Mouse (Mus musculus): ENCODE data around the gene Stmnd1.
"Not testable (repeated sequence)": the region's sequence is repeated elsewhere in the genome, so short reads cannot be mapped to it uniquely, and the experiment has no call there.

Gene Stmnd1

DNA sequence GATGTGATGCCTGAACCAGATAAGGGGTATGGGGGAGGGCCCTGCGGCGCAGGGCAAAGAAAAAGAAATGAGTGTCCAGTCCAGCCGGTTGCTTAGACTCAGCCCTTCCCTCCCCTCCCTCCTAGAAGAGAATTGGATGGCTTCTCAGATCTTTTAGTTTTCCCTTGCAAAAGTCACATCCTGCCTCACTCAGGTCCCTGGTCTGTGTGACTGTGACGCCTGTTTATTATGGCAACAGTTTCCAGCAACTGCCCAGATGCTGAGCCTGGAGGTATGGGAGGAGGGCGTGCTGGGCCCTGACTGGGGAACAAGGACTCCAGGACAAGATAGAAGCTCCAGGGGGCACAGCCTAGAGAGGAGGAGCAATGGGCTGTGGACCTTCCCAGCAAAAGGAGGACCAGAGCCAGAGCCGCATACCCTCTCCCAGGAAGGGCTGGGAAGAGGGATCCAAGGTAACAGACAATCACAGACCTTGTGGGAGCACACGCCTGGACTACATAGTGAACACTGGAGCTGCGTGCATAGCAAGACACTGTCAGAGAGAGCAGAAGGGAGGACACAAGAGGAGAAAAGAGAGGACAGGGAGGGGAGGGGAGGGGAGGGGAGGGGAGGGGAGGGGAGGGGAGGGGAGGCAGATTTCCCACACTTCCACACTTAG, at the start of gene Stmnd1:
Stmnd1 (plus strand) TSS at position 269 of the 658 bp plus-strand sequence.
- DNase-seq (ENCODE audit: low spot score in 2 of 2) = peak; percentile 37 to 39

DNA sequence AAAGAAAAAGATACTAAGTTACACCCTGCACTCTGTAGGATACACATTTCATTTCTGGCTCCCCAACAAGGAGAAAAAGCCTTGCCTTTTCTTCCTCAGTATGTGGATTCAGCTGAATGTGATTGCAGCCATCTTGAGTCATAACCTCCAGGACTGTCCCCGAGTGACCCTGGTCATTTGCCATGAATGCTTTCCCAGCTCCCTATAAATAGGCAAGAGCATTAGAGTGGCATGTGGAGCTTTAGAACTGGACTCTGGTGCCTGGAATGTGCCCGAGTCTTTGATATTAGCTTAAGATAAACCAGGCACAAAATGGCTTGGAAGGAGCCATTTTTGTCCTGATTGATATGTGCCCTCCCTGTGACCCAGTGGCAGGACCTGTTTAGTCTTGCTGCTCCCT, 46.6 kb upstream of the Stmnd1 start:
- DNase-seq (ENCODE audit: low spot score in 2 of 2) = no peak

DNA sequence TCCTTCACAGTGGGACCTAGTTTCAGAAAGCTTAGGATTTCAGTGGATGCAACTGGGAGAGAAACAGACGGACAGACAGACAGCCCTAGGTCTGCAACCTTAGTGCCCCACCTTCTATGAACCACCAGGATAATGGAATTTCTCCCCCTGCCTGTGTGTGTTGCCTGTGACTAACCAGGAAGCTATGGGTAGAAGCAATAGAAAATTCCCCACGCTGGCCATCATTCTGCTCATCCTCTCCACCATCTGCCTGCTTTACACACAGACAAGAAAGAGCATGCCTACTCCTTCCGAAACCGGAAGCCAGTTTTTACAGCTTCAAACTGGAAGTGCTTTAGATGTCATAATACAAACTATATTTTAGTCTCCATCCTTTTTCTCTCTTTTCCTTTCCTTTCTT, 46.0 kb upstream of the Stmnd1 start:
- DNase-seq (ENCODE audit: low spot score in 2 of 2) = no peak

DNA sequence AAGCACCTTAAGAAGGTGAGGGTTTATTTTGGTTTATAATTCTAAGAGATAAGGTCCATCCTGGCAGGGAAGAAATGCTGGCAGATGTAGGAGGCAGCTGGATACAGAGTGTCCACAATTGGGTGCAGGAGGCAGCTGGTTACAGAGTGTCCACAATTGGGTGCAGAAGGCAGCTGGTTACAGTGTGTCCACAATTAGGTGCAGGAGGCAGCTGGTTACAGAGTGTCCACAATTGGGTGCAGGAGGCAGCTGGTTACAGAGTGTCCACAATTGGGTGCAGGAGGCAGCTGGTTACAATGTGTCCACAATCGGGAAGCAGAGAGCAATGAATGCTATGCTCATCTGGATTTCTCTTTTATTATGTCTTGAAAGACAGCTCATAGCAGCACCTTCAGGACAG, 44.8 kb upstream of the Stmnd1 start:
- not testable (repeated sequence) for DNase-seq (ENCODE audit: low spot score in 2 of 2)

DNA sequence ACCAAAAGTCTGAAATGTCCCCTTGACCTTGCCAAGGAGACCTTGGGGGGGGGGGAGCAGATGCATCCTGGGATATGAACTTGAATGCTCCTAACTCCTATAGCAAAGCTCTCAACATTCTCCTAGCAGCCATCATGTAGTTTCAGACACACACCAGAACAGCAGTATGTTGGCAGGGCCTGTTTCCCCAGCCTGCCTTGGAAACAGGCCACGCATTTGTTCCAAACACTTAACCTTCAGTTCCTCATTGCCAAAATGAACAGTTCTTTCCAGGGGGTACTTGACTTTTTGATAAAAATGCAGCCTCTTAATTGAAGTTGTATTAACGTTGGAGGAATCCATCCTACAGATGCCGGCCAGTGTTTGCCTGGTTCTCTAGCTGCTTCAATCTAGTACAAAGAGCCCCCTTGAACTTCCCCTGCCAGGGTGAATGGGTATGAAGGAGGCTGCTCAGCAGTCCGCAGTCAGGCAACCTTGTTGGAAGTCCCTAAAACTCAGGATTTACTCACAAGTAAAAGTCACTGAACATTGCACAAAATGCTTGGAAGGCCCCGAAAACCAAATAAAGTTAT, 41.9 kb upstream of the Stmnd1 start:
- no peak for DNase-seq (ENCODE audit: low spot score in 2 of 2)

DNA sequence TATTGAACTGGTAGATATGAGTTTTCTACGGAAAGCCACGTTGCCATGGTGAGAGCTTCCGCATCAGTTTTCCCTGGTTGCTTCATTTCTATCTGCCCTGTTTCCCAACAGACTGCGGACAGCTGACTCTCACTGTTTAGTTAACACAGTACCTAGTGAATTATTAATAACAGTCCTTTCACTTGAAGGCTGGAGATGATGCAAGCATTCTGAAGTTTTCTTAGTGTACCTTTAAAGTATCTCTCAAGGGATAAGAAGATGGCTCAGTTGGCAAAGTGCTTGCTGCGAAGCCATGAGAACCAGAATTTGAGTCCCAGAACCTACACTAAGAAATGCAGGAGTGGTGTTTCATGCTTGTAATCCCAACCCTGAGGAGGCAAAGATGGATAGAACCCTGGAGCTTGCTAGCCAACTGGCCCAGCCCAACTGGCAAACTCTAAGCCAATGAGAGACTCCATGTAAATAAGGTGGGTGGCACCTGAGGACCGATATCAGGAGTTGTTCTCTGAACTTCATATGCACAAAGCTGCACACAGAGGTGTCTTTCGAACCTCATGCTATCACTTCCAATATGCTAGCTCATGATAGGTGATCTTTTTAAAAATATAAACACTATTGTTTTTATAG, 35.7 kb upstream of the Stmnd1 start:
- no peak for DNase-seq (ENCODE audit: low spot score in 2 of 2)

DNA sequence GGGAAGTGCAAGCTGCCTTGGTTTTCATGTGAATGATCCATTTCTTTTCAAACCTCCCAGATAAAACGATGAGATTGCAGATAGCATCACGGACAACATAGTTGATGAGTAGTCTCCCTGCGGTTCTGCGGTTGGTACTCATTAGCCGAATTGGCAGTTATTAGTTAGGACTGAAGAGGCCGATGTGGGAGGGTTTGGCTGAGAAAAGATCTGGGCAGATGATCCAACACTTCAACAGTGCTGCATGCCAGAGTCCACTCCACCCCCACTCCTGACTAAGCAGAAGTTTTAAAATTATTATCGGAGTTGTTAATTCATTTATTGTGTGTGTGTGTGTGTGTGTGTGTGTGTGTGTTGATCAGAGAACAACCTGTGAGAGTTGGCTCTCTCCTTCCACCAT, 34.7 kb upstream of the Stmnd1 start:
- peak in 1 of 2 experiments; percentile 15 for DNase-seq (ENCODE audit: low spot score in 2 of 2)

DNA sequence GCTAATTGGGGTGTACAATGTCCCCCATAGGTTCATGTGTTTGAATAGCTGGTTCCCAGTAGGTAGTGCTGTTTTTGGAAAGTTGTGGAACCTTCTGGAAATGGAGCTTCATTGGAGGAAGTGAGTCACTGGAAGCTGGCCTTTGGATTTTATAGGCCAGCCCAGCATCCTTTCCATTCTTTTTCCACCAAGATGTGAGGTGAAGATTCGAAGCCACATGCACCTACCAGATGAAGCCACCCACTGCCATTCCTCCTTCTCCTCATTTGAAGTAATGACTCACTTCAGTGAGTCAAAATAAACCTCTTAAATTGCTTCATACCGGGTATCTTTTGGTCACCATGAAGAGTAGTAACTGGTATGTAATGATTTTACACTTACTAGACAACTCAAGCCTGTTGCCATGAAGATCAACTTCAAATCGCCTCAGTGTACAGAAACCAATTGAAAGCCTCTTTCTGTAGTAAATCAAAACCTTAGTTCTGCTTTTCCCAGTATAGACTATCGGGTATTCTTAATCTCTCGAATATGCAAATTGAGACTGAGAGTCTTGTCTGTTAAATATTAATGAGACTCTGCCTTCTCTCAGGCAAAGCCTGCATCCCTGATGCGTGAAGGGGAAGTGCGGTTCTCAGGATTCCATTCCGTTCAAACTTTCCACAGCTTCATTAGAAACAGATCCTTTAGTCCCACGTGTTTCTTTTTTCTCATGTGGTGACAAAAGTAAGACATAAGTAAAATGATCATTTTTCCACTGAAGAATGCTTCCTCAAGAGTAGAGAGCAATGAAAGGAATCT, 31.9 kb upstream of the Stmnd1 start:
- no peak for DNase-seq (ENCODE audit: low spot score in 2 of 2)

DNA sequence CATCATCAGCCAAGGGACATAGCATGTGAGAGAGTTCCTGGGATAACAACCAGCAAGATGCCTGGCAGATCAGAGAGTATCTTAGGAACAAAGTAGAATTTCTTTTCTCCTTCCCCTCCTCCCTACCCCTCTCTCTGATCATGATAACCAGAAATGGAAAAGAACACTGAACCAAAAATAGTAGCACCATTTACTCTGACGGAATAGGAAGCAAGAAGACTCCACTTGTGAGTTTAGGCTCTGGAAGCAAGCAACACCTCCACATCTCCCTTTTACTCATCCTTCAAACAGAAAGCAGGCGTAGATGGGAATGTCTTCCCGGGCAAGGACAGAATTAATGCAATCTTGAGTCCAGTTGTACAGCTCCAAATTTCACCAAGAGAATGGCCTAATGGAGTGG, 19.8 kb upstream of the Stmnd1 start:
- no peak for DNase-seq (ENCODE audit: low spot score in 2 of 2)

DNA sequence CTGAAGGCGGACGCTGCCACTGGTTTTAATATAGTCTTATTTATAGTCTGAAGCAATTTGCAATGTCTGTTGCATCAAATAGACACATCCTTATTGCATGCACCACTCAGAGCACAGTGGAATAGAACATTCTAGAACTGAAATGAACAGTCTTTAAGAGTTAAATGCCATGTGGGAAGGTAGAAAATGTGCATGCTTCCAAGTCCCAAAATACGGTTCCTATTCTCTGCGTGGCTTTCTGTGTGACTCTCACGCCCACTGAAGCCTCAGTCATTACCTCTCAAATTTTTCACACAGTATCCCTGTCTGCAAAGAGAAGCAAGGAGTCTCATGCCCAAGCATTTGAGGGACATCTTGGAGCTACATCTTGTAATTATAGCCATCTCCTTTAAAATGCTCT, 19.4 kb upstream of the Stmnd1 start:
- DNase-seq (ENCODE audit: low spot score in 2 of 2) = no peak

DNA sequence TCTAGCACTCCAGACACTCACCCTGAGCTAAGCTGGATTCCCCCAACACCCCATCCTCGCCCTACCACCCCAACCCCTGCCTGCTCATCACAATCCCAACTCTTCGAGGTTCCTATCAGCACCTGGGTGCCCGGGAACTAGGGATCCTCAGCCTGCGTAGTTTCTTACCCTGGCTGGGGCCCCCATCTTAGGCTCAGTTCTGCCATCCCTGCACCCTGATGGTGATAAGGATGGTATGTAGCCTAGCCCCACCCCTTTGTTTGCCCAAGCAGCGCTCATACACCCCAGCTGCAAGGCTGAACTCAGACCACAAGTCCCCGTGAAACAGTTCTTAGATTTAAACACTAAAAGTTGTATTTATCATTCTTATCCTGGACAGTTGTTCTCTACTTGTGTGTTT, 17.9 kb upstream of the Stmnd1 start:
- DNase-seq (ENCODE audit: low spot score in 2 of 2) = no peak

DNA sequence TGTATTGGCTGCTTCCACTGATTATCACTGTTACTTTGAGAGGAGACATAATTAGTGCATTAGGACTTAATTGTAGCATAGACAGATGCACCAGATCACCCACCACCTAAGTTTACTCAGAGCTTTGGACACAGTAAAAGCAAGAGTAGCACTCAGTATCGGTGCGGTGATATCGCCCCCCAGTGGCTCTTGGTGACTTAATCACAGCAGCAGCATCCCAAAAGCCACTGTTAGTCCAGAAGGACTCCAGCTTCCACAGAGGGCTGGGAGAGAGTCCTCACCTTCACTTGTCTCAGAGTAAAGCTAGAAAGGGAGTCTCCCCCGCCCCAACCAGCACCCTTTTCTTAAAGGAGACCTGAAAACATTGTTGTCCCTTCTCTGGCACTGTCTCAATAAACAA, 15.7 kb upstream of the Stmnd1 start:
- peak; percentile 44 to 54 for DNase-seq (ENCODE audit: low spot score in 2 of 2)

DNA sequence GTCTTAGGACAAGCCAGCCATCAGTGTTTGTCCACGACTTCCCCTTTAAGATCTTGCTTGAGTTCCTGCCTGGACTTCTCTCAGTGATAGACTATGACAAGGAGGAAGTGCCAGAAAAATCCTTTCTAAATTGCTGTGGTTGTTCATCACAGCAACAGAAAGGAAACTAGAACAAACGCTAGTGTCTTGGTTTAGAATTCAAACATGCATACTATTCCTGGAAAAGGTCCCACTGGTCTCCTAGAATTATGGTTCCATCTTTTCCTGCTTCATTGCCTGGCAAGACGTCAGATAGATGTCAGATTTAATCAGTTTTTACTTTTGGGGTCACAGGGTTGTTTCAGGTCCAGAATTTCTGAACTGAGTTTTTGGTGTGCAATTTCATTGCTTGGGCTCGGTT, 14.0 kb upstream of the Stmnd1 start:
- DNase-seq (ENCODE audit: low spot score in 2 of 2) = no peak

DNA sequence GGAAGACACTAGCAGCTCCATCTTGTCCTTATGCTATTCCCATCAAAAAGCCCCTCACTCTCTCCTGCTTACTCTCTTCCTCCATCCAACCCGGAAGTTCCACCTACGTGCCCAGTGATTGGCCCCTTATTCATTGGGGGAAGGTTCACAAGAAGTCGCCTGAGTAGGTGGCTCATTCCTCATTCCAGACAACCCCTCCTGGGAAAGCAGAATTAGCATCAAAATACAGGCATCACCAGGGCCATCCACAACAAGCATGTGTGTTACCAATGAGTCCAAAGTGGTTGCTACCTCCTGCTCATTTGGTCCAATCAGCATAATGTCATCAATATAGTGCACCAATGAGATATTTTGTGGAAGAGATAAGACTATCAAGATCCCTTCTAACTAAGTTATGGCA, 12.3 kb upstream of the Stmnd1 start:
- no peak for DNase-seq (ENCODE audit: low spot score in 2 of 2)

DNA sequence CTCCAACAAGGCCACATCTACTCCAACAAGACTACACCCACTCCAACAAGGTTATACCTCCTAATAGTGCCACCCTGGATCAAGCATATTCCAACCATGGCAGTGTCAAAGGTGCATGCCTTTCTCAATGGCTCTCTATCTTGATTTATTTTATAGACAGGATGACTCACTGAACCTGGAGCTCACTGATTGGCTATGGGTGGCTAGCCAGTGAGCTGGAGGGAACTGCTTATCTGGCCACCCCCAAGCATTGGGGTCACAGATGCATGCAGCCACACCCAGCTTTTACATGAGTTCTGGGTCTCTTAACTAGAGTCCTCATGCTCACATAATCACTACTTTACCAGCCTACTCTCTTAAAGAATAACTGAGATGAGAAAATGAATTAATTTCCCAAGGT, 5.7 kb upstream of the Stmnd1 start:
- DNase-seq (ENCODE audit: low spot score in 2 of 2) = no peak

DNA sequence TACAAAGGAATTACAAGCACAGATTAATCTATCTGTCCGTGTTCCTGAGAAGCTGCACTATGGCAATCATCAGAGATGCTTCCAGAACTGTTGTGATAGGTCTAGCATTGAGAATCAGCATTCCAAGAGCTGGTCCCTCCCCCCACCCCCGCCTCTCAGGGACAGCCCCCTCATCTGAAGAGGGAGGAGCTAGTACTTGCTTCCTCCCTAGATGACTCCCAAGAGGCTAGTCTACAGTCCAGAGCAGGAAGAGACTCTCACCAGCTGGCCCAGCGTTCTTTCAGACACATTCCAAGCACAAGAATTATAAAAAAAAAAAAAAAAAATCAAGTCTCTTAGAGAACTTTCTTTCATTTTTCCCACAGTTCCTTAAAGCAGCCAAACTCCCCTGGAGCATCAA, 5.2 kb upstream of the Stmnd1 start:
- DNase-seq (ENCODE audit: low spot score in 2 of 2) = no peak

DNA sequence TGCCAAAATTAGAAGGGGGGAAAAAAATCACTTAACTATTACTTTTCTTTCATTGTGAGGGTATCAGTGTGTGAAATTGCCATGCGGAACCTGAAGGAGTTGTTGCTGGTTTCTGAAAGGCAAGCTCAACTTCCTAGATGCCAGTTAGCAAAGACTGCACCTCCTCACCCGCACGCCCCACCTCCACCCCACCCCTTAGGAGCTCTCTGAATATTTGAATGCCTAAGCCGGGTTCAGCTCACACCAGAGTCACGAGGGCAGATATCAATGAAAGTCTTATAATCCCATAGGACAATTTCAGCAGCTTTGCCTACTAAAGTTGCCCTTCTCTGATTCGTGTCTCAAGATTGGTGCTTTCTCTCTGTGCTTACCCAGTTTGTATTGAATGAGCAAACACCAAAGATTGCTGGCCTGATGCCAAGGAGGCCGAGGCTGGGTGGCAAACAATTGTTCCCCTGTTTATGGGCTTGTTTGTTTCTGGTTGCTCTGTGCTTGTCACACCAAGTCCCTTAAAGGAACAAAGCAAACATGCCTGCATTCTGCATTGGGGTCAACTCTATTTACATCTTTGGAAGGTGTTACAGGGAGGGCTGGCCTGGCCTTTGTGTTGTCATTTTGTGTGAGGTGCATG, 4.6 kb upstream of the Stmnd1 start:
- DNase-seq (ENCODE audit: low spot score in 2 of 2) = peak; percentile 43 to 63

DNA sequence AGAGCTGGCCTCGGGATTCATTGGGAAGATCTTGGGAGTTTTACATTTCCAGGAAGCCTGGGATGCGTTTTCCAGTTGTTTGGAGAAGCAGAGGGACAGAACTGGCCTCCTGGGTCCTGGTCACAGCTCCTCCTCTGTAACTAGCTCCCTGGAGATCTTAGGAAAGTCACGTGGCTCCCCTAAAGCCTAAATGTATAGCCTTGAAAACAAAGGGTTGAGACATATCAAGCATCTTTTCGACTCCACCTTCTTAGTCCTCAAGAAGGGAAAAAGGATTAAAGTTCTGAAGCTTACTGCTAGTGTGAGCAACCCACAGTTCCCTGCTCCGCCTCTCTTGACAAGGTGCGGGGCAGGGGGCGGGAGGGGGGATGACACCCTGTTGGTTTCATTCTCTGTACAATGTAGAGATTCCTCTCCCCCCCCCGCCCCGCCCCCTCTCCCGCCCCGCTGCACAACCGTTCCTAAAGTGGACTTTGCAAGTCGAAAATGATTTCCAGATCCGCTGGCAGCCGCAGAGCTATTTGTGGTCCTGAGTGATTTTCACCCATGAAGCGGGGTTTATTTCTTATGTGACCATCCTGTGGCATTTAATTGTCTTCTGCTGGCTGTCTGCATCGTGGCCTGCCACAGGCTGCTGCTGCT, 589 bp upstream of the Stmnd1 start:
- no peak for DNase-seq (ENCODE audit: low spot score in 2 of 2)

DNA sequence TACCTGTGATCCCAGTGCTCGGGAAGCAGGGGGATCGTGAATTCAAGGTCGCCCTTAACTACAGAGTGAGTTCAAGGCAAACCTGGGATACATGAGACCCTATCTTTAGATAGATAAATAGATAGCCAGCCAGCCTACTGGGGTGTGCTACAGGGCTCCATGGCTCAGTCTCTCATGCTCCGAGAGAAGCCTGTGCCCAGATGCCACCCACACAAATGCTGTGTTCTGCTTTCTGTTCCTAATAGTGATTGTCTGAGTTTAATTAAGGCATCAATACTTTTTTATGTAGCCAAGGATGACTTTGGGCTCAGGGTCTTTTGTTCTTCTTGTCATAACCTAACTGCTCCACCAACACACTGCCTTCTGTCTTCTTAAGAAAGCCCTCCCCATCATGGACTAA, 2.2 kb downstream of the Stmnd1 start:
- DNase-seq (ENCODE audit: low spot score in 2 of 2) = no peak

DNA sequence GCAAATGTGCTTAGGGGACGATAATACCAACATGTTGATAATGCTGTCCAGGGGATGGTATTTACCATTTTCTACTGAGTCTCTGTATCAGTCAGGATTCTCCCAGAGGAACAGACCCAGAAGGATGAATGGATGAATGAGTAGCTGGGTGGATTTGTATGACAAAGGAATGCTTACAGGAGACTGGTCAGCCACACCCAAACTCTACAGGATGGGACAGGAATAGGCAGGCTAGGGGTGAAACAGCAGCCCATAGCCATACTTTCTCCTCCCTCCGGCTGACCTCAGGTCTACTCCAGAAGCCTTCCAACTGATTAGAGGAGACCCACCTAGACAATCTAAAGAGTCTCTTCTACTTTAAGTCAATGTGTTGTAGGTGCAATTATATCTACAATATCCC, 9.0 kb downstream of the Stmnd1 start:
- DNase-seq (ENCODE audit: low spot score in 2 of 2) = no peak

DNA sequence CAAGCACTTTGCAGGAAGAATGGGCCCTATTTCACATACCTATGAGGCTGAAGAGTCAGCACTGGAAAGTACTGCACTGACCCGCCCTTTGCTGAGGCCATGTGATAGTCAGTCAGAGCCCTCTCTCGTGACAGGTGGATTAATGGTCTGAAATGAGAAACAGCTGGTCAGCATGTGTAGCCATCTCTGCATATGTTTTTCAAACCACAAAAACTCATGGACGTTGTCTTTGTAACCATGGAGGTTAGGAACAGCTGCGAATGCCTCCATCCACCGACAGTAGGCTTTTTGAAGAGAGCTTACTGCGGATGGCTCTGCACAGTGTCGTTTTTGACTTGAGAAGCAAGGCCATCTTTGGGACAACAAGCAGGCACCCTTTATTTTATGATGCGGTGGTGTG, 14.3 kb downstream of the Stmnd1 start:
- no peak for DNase-seq (ENCODE audit: low spot score in 2 of 2)

DNA sequence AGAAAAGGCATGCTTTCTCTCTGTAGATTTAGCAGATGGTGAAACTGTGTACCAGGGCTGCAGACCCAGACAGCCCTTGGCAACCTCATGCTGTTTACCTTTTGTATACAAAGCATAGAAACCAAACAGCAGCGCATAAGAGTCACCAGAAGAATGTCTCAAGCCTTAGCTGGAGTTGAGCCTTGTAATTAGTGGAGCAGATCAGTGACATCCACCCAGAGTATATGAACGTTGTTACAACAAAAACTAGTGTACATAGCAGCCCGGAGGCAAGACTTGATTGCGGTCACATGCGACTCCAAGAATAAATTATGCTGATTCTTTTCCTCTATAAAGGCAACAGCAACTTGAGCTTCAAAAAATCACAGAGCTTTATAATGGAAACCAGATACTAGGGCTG, 14.9 kb downstream of the Stmnd1 start:
- DNase-seq (ENCODE audit: low spot score in 2 of 2) = no peak
